Mouse (Mus musculus) gastrocnemius, postnatal 36 days (tissue): ENCODE measurements at regions not wholly inside any gene's neighbourhood (a gene's known extent, or its start where the extent isn't known, plus 50 kb on each side); places are given as distances from the start of the nearest gene placed in this dataset.
A peak's percentile ranks its signal among the peaks of the same experiment; 100 is the strongest.

ENCODE experiments used
- DNase-seq, 2 experiments: peaks; one replicate each; pipeline ENCODE4 v3.0.0; 2022
- intact Hi-C: fragments of 180-260 bp; cut with DNase I; formaldehyde crosslinking; loops from one replicate; pipeline ENCODE4 v1.15.1; 2025

- DNase-seq = no peak
- intact Hi-C loops = no loop called here
Observed at GRCm38 (mm10) chr7:113150789-113151188, 56.5 kb upstream of the Arntl start.

GRCm38 (mm10) chr7:113151499-113151898 is 55.8 kb upstream of the Arntl start:
- intact Hi-C loops = no loop called here
- peak; percentile 28 to 49 for DNase-seq

- no peak for DNase-seq
Observed at GRCm38 (mm10) chr7:113153386-113153785, 53.9 kb upstream of the Arntl start.

GRCm38 (mm10) chr7:113154066-113154465 is 53.2 kb upstream of the Arntl start:
- intact Hi-C loops = no loop called here
- DNase-seq = no peak

More at GRCm38 (mm10) chr7:113153386-113153785, 53.9 kb upstream of the Arntl start:
- intact Hi-C loops = no loop called here

- DNase-seq = no peak
- intact Hi-C loops = no loop called here
Observed at GRCm38 (mm10) chr7:113156366-113156765, 50.9 kb upstream of the Arntl start.

- no peak for DNase-seq
- intact Hi-C loops = no loop called here
Observed at GRCm38 (mm10) chr7:113156861-113157747, 50.2 kb upstream of the Arntl start.
